Mouse (Mus musculus): ENCODE data around the gene Mroh8.

Gene Mroh8

GRCm38 (mm10) chr2:157279416-157279800 is at the start of gene Mroh8:
Gene Mroh8, minus strand, starts transcription at chr2:157279549.
- DNase-seq (ENCODE audit: low read depth, low spot score) = no peak

- DNase-seq (ENCODE audit: low read depth, low spot score) = no peak
Measured at GRCm38 (mm10) chr2:157328570-157328969, 49.2 kb upstream of the Mroh8 start.

- DNase-seq (ENCODE audit: low read depth, low spot score) = no peak
Measured at GRCm38 (mm10) chr2:157328106-157328505, 48.8 kb upstream of the Mroh8 start.

GRCm38 (mm10) chr2:157325238-157325637 is 45.9 kb upstream of the Mroh8 start:
- no peak for DNase-seq (ENCODE audit: low read depth, low spot score)

GRCm38 (mm10) chr2:157322029-157322766 is 42.8 kb upstream of the Mroh8 start:
- no peak for DNase-seq (ENCODE audit: low read depth, low spot score)

- DNase-seq (ENCODE audit: low read depth, low spot score) = no peak
Measured at GRCm38 (mm10) chr2:157320886-157321285, 41.5 kb upstream of the Mroh8 start.

GRCm38 (mm10) chr2:157320135-157320534 is 40.8 kb upstream of the Mroh8 start:
- no peak for DNase-seq (ENCODE audit: low read depth, low spot score)

GRCm38 (mm10) chr2:157317220-157317619 is 37.9 kb upstream of the Mroh8 start:
- no peak for DNase-seq (ENCODE audit: low read depth, low spot score)

- no peak for DNase-seq (ENCODE audit: low read depth, low spot score)
Measured at GRCm38 (mm10) chr2:157316358-157316933, 37.1 kb upstream of the Mroh8 start.

GRCm38 (mm10) chr2:157315486-157315885 is 36.1 kb upstream of the Mroh8 start:
- DNase-seq (ENCODE audit: low read depth, low spot score) = no peak

- no peak for DNase-seq (ENCODE audit: low read depth, low spot score)
Measured at GRCm38 (mm10) chr2:157314310-157314709, 35.0 kb upstream of the Mroh8 start.

GRCm38 (mm10) chr2:157313718-157314117 is 34.4 kb upstream of the Mroh8 start:
- no peak for DNase-seq (ENCODE audit: low read depth, low spot score)

- no peak for DNase-seq (ENCODE audit: low read depth, low spot score)
Measured at GRCm38 (mm10) chr2:157310963-157311637, 31.8 kb upstream of the Mroh8 start.

- no peak for DNase-seq (ENCODE audit: low read depth, low spot score)
Measured at GRCm38 (mm10) chr2:157309611-157310010, 30.3 kb upstream of the Mroh8 start.

GRCm38 (mm10) chr2:157308273-157308917 is 29.0 kb upstream of the Mroh8 start:
- no peak for DNase-seq (ENCODE audit: low read depth, low spot score)

- DNase-seq (ENCODE audit: low read depth, low spot score) = no peak
Measured at GRCm38 (mm10) chr2:157307715-157308265, 28.4 kb upstream of the Mroh8 start.

GRCm38 (mm10) chr2:157306091-157307032 is 27.0 kb upstream of the Mroh8 start:
- DNase-seq (ENCODE audit: low read depth, low spot score) = no peak

- no peak for DNase-seq (ENCODE audit: low read depth, low spot score)
Measured at GRCm38 (mm10) chr2:157303096-157303495, 23.7 kb upstream of the Mroh8 start.

GRCm38 (mm10) chr2:157300051-157300450 is 20.7 kb upstream of the Mroh8 start:
- DNase-seq (ENCODE audit: low read depth, low spot score) = no peak

GRCm38 (mm10) chr2:157296105-157296689 is 16.8 kb upstream of the Mroh8 start:
- DNase-seq (ENCODE audit: low read depth, low spot score) = no peak
